Mouse (Mus musculus): ENCODE measurements around the gene Vcpkmt.
"Not testable (repeated sequence)": the region's sequence is repeated elsewhere in the genome, so short reads cannot be mapped to it uniquely, and the experiment has no call there.

Gene Vcpkmt

GRCm38 (mm10) chr12:69582613-69583269, at the start of gene Vcpkmt:
TSS of gene Vcpkmt (minus strand) at chr12:69583028.
- DNase-seq (ENCODE audit: low spot score) = peak; percentile 90

GRCm38 (mm10) chr12:69618590-69618989, 35.8 kb upstream of the Vcpkmt start:
- DNase-seq (ENCODE audit: low spot score) = not testable (repeated sequence)

DNA sequence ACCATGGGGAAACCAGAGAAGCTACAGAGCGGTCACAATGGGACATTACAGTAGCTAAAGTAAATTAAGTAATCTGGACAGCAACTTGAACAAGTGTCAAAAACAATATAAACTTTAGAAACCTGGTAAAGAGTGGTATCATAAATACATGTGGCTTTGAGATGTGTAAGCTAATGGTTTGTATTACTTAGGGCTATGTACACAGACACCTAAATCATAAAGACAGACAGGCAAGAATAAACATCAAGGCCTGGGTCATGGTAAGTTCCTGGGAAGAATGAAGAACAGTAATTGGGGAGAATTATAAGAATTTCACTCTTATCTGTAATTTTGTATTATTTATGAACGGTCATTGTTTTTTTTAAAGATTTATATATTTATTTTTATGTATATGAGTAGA, 21.5 kb upstream of the Vcpkmt start:
- DNase-seq (ENCODE audit: low spot score) = no peak

GRCm38 (mm10) chr12:69597446-69597845, 14.6 kb upstream of the Vcpkmt start:
- DNase-seq (ENCODE audit: low spot score) = no peak

- DNase-seq (ENCODE audit: low spot score) = no peak
Observed at GRCm38 (mm10) chr12:69593130-69593529, 10.3 kb upstream of the Vcpkmt start.

DNA sequence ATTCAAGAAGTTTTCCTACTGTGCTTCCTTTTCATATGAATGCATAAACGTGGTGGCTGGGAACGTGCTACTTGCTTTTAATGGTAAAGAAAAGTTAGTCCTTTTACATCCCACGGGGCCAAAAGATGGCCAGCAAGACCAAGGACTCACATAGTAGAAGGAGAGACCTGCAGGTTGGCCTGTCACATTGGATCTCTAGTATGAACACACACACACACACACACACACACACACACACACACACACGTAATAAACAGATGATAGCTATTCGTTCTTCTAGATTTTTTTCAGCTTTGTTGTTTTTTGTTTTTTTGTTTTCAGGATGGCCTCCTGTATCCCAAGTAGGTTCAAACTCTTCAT, 422 bp upstream of the Vcpkmt start:
- no peak for DNase-seq (ENCODE audit: low spot score)

DNA sequence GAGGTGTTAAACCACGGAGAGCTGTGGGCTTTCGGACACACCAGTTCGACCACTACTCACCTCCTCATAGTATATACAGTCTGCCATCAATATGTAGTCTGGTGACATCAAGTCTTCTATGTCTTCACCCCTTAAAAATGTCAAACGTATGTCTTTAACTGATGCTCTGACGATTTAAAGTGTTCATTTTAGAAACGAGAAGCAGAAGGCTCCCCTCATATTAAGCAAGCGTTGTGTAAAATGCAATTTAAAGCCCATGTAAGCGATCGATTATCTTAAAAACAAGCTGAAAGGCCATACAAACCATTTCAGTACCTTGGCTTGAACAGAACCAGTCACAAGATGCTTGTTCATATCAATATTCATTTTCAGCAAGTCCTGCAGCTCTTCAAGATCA, 614 bp downstream of the Vcpkmt start:
- DNase-seq (ENCODE audit: low spot score) = no peak

DNA sequence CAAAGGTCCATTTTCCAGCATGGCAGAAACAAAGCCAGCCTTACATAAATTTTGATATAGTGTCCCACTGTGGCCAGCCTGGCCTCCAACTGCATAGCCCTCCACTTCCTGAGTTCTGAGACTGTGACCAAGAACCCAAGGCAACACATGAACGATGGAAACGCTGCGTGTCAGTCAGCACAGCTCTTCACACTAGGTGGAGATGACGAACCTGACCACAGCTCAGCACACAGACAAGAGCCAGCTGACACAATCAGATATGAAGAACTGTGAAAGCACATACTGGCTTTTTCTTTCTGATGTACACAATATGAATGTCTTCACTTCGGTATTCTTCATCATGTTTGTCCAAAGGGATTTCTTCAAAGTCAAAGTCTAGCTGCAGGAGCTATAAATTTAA, 3.2 kb downstream of the Vcpkmt start:
- no peak for DNase-seq (ENCODE audit: low spot score)

DNA sequence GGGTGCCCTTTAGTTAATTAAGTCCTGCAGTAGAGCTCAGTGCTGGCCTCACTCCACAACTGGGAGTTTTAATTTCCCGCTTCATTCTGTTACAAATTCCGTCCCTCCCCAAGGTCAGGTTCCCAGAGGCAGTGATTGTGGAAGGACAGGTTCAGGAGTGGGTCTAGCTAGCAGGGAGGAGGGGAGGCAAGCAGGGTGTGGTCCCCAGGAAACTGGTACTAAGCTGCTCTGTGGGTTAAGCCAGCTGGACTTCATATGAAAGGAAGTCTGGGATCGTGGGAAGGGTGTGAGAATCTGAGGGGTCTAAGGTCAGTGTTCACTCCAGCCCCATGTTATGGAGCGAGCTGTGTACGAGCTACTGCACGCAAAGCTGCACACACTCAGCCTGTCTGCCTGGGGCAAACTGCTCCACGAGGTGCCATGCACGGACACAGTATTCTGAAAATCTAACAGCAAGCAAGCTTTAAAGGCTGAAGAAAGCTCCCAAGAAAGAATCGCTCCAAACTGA, 6.7 kb downstream of the Vcpkmt start:
- DNase-seq (ENCODE audit: low spot score) = no peak

DNA sequence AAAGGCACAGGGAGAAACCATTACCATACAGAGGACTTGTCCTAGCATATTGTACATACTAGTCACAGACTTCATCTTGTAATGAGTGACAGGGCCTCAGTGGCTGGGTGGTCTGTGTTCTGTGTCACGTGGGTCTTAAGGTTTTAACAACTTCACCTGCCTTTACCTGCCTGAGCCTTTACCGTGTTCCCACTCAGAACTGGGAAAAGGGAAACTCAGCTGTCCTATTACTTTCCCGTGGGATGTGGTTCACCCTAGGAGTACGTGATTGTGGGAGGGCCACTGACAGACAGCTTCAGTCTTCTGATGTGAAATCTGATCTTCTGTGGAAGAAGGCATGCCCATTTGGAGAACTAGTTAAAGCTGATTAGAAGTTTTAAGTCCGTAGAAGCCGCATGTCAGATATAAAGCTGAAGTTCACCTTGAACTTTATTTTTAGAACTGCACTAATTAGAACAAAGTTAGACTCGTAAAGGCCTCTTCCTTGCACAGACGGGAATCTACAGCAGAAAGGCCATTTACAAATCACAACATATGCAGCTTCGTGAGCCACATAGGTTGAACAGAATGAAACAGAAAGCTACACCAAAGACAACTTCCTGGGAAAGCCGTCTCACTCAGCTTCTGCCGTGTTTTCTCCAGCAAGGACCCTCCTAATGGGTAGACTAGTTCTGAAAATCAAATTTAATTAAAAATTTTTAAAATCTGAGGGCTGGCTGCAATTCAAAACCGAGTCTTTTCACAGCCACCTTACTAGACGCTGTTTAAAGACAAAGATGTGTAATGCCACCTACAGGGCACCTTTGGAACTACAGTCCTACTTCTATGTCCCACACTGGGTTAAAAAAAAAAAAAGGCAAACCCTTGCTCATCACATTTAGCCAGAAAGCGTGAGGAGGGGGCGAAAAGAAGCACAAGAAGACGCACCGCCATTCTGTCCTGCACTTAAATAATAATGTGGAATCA, 8.6 kb downstream of the Vcpkmt start:
- DNase-seq (ENCODE audit: low spot score) = peak; percentile 89

- DNase-seq (ENCODE audit: low spot score) = no peak
Observed at GRCm38 (mm10) chr12:69573271-69573670, 9.6 kb downstream of the Vcpkmt start.

DNA sequence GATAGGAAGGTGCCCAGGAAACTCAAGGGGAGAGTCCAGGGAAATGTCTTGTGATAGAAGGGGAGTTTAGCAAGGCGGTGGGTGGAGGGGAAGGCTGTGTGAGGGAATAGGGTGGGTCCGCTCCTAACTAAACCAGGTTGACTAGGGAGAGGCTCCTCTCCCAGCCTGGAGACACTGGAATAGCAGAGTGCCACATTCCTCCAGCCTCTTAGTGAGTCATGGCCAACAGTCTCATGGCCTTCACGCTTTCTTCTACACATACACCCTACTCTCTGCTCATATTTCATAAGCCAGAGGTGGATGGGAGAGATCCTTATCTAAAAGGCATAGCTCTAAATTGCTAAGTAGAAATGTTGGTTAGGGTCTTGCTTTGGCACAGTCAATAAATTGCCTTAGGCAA, 12.9 kb downstream of the Vcpkmt start:
- DNase-seq (ENCODE audit: low spot score) = no peak

- no peak for DNase-seq (ENCODE audit: low spot score)
Observed at GRCm38 (mm10) chr12:69568266-69568665, 14.6 kb downstream of the Vcpkmt start.

DNA sequence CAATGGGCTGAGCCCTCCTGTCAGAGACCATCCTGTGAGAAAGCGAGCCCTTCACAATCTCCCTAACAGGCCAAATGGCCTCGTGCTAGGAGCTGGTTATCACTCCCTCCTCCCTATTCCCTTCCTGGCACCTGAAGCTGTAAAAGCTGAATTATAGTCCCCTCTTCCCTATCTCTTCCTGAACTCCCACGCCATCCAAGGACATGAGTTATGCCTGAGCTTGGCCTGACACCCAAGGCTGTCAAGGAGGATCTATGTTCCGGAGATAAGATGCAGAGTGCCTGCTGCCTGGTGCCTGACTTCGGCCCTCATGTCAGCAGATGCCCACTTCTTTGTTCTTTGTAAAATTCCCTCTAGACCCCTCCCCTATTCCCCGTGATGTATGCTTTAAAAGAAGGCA, 21.8 kb downstream of the Vcpkmt start:
- not testable (repeated sequence) for DNase-seq (ENCODE audit: low spot score)

GRCm38 (mm10) chr12:69556221-69556861, 26.5 kb downstream of the Vcpkmt start:
- DNase-seq (ENCODE audit: low spot score) = peak; percentile 66

DNA sequence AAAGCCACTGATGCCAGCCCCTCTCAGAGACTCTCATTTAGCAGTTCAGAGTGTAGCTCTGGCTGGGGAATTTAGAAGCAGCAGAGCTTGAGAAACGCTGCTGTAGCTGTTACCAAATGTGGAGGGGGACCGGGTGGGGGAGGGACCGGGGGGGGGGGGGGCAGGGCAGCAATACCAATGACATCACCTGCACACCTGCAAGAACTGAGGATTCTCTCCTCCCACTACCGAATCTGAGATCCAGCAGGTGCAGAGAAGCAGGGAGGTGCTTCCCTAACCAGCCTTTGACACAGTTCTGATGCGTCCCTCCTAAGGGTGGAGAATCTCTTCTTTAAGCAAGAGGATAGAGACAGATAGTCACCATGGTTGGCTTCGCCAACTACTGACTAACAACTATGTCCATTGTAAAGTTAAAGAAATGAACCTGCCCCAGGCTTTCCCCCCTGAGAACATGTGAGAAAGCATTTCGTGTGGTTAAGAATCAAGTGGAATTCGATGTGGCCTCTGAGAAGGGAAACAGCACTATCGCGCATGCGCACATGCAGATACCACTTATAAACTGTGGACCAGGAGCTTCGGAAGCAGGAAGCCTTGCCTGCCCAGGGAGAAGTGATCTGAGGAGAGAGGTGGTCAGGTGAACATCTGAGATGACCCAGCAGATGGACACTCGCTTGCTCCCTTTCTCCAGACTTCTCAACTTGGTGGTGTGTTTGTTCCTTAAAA, 37.2 kb downstream of the Vcpkmt start:
- no peak for DNase-seq (ENCODE audit: low spot score)

- DNase-seq (ENCODE audit: low spot score) = no peak
Observed at GRCm38 (mm10) chr12:69544994-69545393, 37.8 kb downstream of the Vcpkmt start.

DNA sequence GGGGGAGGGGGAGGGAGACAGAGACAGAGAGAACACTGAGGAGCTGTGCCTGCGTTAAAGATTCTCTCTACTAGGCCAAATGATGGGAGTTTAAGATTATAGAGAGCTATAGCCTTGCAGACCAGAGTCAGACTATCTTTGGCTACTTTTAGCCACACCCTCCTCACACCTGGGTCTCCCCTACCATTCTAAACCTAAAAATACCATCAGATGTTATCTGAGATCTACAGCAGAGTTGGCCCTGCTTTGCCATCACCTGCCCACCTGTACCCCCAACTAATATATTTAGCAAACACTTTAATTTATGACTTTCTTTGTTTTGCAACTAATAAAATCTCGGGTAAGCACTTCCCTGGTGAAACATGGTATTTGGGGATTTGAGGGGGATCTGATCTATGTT, 38.3 kb downstream of the Vcpkmt start:
- DNase-seq (ENCODE audit: low spot score) = no peak

GRCm38 (mm10) chr12:69542376-69542775, 40.5 kb downstream of the Vcpkmt start:
- no peak for DNase-seq (ENCODE audit: low spot score)

DNA sequence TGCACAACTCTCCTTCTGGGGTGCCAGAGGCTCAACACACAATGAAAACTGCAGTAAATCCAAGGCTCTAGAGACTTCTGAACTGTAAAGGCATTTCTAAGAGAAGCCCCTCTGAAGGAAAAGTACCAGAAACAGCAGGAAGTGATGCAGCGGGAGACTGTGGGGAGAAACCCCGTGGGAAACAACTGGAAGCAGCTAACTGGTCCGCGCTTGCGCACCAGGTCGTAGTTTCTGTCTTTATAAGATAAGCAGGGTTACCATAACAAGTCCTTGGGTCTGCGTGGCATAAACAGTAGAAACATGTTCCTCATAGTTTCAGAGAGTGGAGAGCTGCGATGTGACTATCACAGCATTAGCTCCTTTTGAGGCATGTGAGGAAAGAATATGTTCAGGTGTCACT, 41.2 kb downstream of the Vcpkmt start:
- DNase-seq (ENCODE audit: low spot score) = no peak

GRCm38 (mm10) chr12:69539353-69539752, 43.5 kb downstream of the Vcpkmt start:
- DNase-seq (ENCODE audit: low spot score) = no peak

GRCm38 (mm10) chr12:69538362-69538950, 44.4 kb downstream of the Vcpkmt start:
- DNase-seq (ENCODE audit: low spot score) = no peak
